Mouse (Mus musculus) retina, postnatal 7 days (tissue): ENCODE results near the gene Sco2.

Experiments used
- DNase-seq: peaks from one replicate; pipeline ENCODE4 v3.0.0-alpha.2; 2012; ENCODE audit warnings: low read depth, low spot score

Sco2 gene

DNA sequence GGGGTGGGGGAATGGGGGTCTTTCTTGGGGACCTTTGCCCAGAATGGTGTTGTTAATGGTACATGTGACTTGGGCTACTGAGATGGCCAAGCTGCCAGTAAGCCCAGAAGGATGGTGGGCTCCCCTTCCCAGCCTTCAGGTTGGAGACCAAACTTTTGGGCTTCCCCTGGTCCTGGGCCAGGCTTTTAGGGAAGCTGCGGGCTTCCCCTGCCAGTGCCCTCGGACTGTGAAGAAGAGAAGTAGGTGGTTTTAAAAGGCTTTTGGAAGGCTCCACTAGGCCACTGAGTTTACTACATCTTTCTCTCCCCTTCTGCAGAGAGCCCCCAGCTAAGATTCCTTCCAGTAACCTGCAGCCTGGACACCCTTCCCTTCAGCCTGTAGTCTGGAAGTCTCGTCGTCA lies 50.0 kb downstream of the Sco2 start:
- no peak for DNase-seq

DNA sequence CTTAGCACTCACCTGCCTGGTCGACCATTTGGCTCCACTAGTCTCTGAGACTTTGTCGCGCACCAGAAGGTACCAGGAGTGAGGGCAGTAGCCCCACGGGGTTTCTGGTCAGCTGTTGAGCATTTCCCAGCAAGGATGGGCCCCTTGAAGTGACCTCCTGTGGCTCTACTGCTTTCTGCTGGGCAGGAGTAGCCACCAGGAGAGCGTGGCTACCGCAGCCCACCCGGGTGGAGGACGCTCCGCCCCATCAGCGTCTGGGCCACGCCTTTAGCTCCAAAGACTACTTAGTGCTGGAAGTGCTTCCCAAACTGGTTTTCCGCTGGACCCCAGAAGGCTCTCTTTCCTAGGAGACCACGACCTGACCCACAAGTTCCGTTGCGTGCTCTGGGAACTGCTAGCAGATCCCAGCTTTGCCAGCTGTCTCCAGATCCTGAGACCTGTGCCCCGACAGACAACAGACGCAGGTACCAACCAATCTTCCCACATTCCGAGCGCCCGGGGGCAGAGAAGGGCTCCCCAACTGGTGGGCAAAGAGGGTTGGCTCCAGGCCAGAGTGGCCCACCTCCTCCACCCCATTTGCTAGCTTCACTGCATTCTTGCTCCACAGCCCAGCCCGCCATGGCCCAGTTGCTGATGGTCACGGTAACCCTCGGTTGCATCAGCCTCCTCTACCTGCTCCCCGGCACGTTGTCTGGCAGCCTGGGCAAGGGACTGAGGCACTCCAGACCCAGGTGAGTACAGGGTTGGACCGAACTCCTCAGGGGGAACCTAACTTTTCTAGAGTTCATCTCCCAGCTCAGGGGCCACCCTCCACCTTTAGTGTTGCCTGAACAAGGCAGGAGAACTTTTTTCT lies 50.8 kb downstream of the Sco2 start, which contains the start of gene Adm2:
Adm2 (plus strand) TSS at position 51 of the 853 bp plus-strand sequence.
- no peak for DNase-seq
